Mouse (Mus musculus): ENCODE measurements around the gene Mbnl2. TPM values are rescaled to one million over a fixed set of nuclear protein-coding genes. Genes with fewer than 3 reads are reported as not detected.

Mbnl2 gene
- total and polyA plus RNA-seq, 3 experiments = 5.6 to 8.6 TPM; not detected in 1

DNA sequence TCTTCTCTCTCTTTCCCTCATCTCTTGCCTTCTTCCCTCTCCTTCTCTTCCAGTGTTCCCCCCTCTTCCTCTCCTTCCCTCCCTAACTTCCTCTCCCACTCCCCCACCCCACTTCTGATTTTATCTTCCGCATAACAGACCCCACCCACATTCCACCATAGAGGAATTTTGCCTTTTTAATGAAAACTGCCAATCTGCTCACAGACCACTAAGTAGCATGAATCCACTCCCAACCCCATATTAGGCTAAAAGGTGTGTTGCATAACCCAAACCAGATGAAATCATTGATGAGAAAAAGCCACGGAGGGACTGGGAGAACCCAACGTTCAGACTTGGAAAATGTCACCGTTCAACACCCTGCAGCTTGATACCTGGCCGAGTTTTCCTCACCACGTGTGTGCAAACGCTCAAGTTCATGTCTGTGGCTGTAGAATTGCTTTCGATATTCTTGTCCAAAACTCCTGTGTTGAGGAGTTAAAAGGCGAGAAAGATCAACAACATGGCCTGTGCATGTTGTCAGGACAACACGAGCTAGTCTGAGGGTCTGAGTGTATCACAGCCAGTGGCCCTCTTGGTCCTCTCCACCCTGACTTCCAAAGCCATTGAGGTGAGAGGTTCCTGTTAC lies 13.0 kb downstream of the Mbnl2 start:
- no peaks in the 10 kb centered on the region for H3K9me3 ChIP-seq (replicated peaks; ENCODE audit: insufficient read depth, low read length)
- H3K4me3 ChIP-seq (ENCODE audit: control insufficient read depth in 1 of 2, insufficient read depth in 1 of 2, low read depth in 2 of 2, low read length in 2 of 2) = no peak overlapping the region
- no peak for DNase-seq (ENCODE audit: low read depth, low spot score)
- H3K79me2 ChIP-seq (ENCODE audit: control insufficient read depth, insufficient read depth, low read length, poor library complexity) = no peaks in the 10 kb centered on the region
- TF ChIP-seq BHLHE40 (IDR thresholded peaks at IDR 0.05; ENCODE audit: borderline replicate concordance, low read depth, low read length) (no peak), E2F4 (IDR thresholded peaks at IDR 0.05; ENCODE audit: borderline replicate concordance, low read depth, low read length) (no peak), ELF1 (IDR thresholded peaks at IDR 0.05; ENCODE audit: low read depth, low read length) (no peak), CHD1 (IDR thresholded peaks at IDR 0.05; ENCODE audit: low read depth, low read length) (no peak), HCFC1 (IDR thresholded peaks at IDR 0.05; ENCODE audit: low read depth, low read length) (no peak), MEF2A (IDR thresholded peaks at IDR 0.05; ENCODE audit: extremely low read depth, insufficient replicate concordance, low read depth, low read length, poor library complexity, severe bottlenecking) (no peak), ETS1 (IDR thresholded peaks at IDR 0.05; ENCODE audit: low read depth, low read length) (no peak), MAX (IDR thresholded peaks at IDR 0.05; ENCODE audit: low read length) (no peak), ZMIZ1 (IDR thresholded peaks at IDR 0.05; ENCODE audit: low read depth, low read length) (no peak), NRF1 (IDR thresholded peaks at IDR 0.05; ENCODE audit: insufficient read depth, low read depth, low read length, poor library complexity, severe bottlenecking) (no peak), USF1 (IDR thresholded peaks at IDR 0.05; ENCODE audit: low read depth, low read length) (no peak), GATA1 (IDR thresholded peaks at IDR 0.05; ENCODE audit: low read depth, low read length) (no peak), RCOR1 (IDR thresholded peaks at IDR 0.05; ENCODE audit: low read depth, low read length) (no peak), USF2 (IDR thresholded peaks at IDR 0.05; ENCODE audit: borderline replicate concordance in 1 of 2, insufficient read depth in 1 of 2, low read depth in 1 of 2, low read length in 2 of 2) (no peak)
- H3K27ac ChIP-seq (ENCODE audit: control insufficient read depth, low read depth, low read length) = no peak overlapping the region
- no peaks in the 10 kb centered on the region for H3K27me3 ChIP-seq (ENCODE audit: control insufficient read depth in 1 of 2, insufficient read depth in 2 of 2, low read length in 2 of 2)
- no peaks in the 10 kb centered on the region; a peak in 1 of 4 replicates for H3K4me1 ChIP-seq (ENCODE audit: control insufficient read depth in 1 of 2, insufficient read depth in 2 of 2, low read length in 2 of 2)
- no peaks in the 10 kb centered on the region for H3K36me3 ChIP-seq (ENCODE audit: control insufficient read depth in 1 of 2, insufficient read depth in 2 of 2, low read length in 2 of 2)
- no peak overlapping the region for H3K9ac ChIP-seq (ENCODE audit: control insufficient read depth, low read depth, low read length, poor library complexity, severe bottlenecking)

DNA sequence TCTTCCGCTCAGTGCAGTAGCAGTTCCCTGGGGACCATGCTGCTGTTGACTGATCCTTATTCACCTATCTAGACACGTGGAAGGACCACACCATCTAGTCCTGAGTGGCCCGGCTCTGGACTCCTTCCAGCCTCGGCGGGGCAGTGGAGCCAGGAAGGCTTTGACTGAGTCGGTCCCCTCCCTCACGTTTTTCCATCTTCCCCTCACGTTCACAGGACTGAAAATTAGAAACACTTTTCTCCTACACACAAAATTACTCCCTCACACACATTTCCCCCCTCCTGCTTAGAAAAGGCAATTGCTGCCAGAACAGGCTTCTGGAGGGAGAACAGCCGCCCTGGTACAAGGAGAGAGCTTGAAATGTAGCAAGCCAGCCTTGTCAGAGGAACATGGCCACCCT lies 13.6 kb downstream of the Mbnl2 start:
- H3K27ac ChIP-seq (ENCODE audit: control insufficient read depth, low read depth, low read length) = no peak overlapping the region
- H3K36me3 ChIP-seq (ENCODE audit: control insufficient read depth in 1 of 2, insufficient read depth in 2 of 2, low read length in 2 of 2) = no peaks in the 10 kb centered on the region
- H3K9ac ChIP-seq (ENCODE audit: control insufficient read depth, low read depth, low read length, poor library complexity, severe bottlenecking) = no peak overlapping the region
- H3K4me3 ChIP-seq (ENCODE audit: control insufficient read depth in 1 of 2, insufficient read depth in 1 of 2, low read depth in 2 of 2, low read length in 2 of 2) = no peak overlapping the region
- H3K27me3 ChIP-seq (ENCODE audit: control insufficient read depth in 1 of 2, insufficient read depth in 2 of 2, low read length in 2 of 2) = no peaks in the 10 kb centered on the region
- no peaks in the 10 kb centered on the region; a peak in 1 of 4 replicates for H3K4me1 ChIP-seq (ENCODE audit: control insufficient read depth in 1 of 2, insufficient read depth in 2 of 2, low read length in 2 of 2)
- no peaks in the 10 kb centered on the region for H3K79me2 ChIP-seq (ENCODE audit: control insufficient read depth, insufficient read depth, low read length, poor library complexity)
- no peak for DNase-seq (ENCODE audit: low read depth, low spot score)
- no peaks in the 10 kb centered on the region for H3K9me3 ChIP-seq (replicated peaks; ENCODE audit: insufficient read depth, low read length)
- TF ChIP-seq EP300 (IDR thresholded peaks at IDR 0.05; ENCODE audit: low read depth in 1 of 2, low read length in 2 of 2) = no peak
- TF ChIP-seq MAFK (IDR thresholded peaks at IDR 0.05; ENCODE audit: borderline replicate concordance, low read depth, low read length) = no peak
- TF ChIP-seq USF2 (IDR thresholded peaks at IDR 0.05; ENCODE audit: borderline replicate concordance in 1 of 2, insufficient read depth in 1 of 2, low read depth in 1 of 2, low read length in 2 of 2) = no peak
- no peak for TF ChIP-seq POLR2AphosphoS2 (IDR thresholded peaks at IDR 0.05; ENCODE audit: low read length)
- TF ChIP-seq RCOR1 (IDR thresholded peaks at IDR 0.05; ENCODE audit: low read depth, low read length) = no peak
- no peak for TF ChIP-seq KAT2A (conservative IDR thresholded peaks at IDR 0.05; ENCODE audit: low read depth, low read length)
- no peak for TF ChIP-seq NRF1 (IDR thresholded peaks at IDR 0.05; ENCODE audit: insufficient read depth, low read depth, low read length, poor library complexity, severe bottlenecking)
- TF ChIP-seq ZMIZ1 (IDR thresholded peaks at IDR 0.05; ENCODE audit: low read depth, low read length) = no peak
- TF ChIP-seq POLR2A (IDR thresholded peaks at IDR 0.05; ENCODE audit: control insufficient read depth in 1 of 2, insufficient read depth in 1 of 2, low read depth in 1 of 2, low read length in 2 of 2, poor library complexity in 1 of 2) = no peak
- TF ChIP-seq ZKSCAN1 (IDR thresholded peaks at IDR 0.05; ENCODE audit: low read depth, low read length) = no peak
- TF ChIP-seq BHLHE40 (IDR thresholded peaks at IDR 0.05; ENCODE audit: borderline replicate concordance, low read depth, low read length) = no peak
- no peak for TF ChIP-seq E2F4 (IDR thresholded peaks at IDR 0.05; ENCODE audit: borderline replicate concordance, low read depth, low read length)
- TF ChIP-seq CHD2 (IDR thresholded peaks at IDR 0.05; ENCODE audit: low read length) = no peak
- no peak for TF ChIP-seq MEF2A (IDR thresholded peaks at IDR 0.05; ENCODE audit: extremely low read depth, insufficient replicate concordance, low read depth, low read length, poor library complexity, severe bottlenecking)
- no peak for TF ChIP-seq TAL1 (IDR thresholded peaks at IDR 0.05; ENCODE audit: low read length)
- TF ChIP-seq ZC3H11A (IDR thresholded peaks at IDR 0.05; ENCODE audit: low read depth, low read length) = no peak

Measured in MEL (cell line).